Mouse (Mus musculus) neural tube, embryonic 10.5 days (tissue): ENCODE results near the gene Ceacam19.
"Not testable (repeated sequence)": the region's sequence is repeated elsewhere in the genome, so short reads cannot be mapped to it uniquely, and the experiment has no call there.

ENCODE experiments used
- DNase-seq: peaks from one replicate; pipeline ENCODE4 v3.0.0-alpha.2; 2017; ENCODE audit warnings: low spot score; ENCODE audit errors: extremely low spot score

Ceacam19 gene

GRCm38 (mm10) chr7:19887849-19888248 is at the start of gene Ceacam19:
Ceacam19 (minus strand) TSS chr7:19887965.
- no peak for DNase-seq

GRCm38 (mm10) chr7:19937229-19937821 is 49.6 kb upstream of the Ceacam19 start:
- DNase-seq = no peak

GRCm38 (mm10) chr7:19935961-19936360 is 48.2 kb upstream of the Ceacam19 start:
- no peak for DNase-seq

GRCm38 (mm10) chr7:19935171-19935751 is 47.5 kb upstream of the Ceacam19 start:
- no peak for DNase-seq

GRCm38 (mm10) chr7:19932877-19933809 is 45.4 kb upstream of the Ceacam19 start:
- DNase-seq = no peak

- DNase-seq = no peak
These were observed 44.5 kb upstream of the Ceacam19 start for GRCm38 (mm10) chr7:19932133-19932876.

- not testable (repeated sequence) for DNase-seq
These were observed 42.7 kb upstream of the Ceacam19 start for GRCm38 (mm10) chr7:19930481-19930880.

- DNase-seq = no peak
These were observed 40.7 kb upstream of the Ceacam19 start for GRCm38 (mm10) chr7:19928486-19928885.

GRCm38 (mm10) chr7:19926849-19927480 is 39.2 kb upstream of the Ceacam19 start:
- DNase-seq = no peak

- no peak for DNase-seq
These were observed 37.6 kb upstream of the Ceacam19 start for GRCm38 (mm10) chr7:19925376-19925775.

GRCm38 (mm10) chr7:19923797-19924196 is 36.0 kb upstream of the Ceacam19 start:
- no peak for DNase-seq

GRCm38 (mm10) chr7:19923354-19923753 is 35.6 kb upstream of the Ceacam19 start:
- no peak for DNase-seq

- peak; percentile 79 for DNase-seq
These were observed 32.9 kb upstream of the Ceacam19 start, which contains the start of gene Pvr for GRCm38 (mm10) chr7:19920506-19921261. Pvr (minus strand) TSS chr7:19921160.

- DNase-seq = no peak
These were observed 32.4 kb upstream of the Ceacam19 start for GRCm38 (mm10) chr7:19920166-19920505.

- no peak for DNase-seq
These were observed 26.8 kb upstream of the Ceacam19 start for GRCm38 (mm10) chr7:19914558-19914957.

- no peak for DNase-seq
These were observed 24.1 kb upstream of the Ceacam19 start for GRCm38 (mm10) chr7:19911695-19912524.

GRCm38 (mm10) chr7:19911292-19911658 is 23.5 kb upstream of the Ceacam19 start:
- DNase-seq = no peak

- peak; percentile 85 for DNase-seq
These were observed 22.9 kb upstream of the Ceacam19 start for GRCm38 (mm10) chr7:19910421-19911291.
